Mouse (Mus musculus): Measurements from ENCODE around the gene Atp5j.
A peak's percentile ranks its signal among the peaks of the same experiment; 100 is the strongest.

Atp5j gene

GRCm38 (mm10) chr16:84835441-84835822, at the start of gene Atp5j:
Gene Atp5j, minus strand, starts transcription at chr16:84835625.
- no peaks in the 10 kb centered on the region for H3K9me3 ChIP-seq (ENCODE audit: low read length)
- H3K27me3 ChIP-seq (ENCODE audit: insufficient read depth, low read length): no peaks in the 10 kb centered on the region
- TF ChIP-seq NANOG (IDR thresholded peaks at IDR 0.05; ENCODE audit: borderline replicate concordance, low read length): no peak
- no peak for TF ChIP-seq POU5F1 (IDR thresholded peaks at IDR 0.05; ENCODE audit: borderline replicate concordance, low read length)
- no peak for TF ChIP-seq CTCF (conservative IDR thresholded peaks at IDR 0.05; ENCODE audit: low read length)
- H3K4me3 ChIP-seq (replicated peaks; ENCODE audit: low read length): peak within 1 kb of the TSS; percentile 98
- peaks cover 67% of the 10 kb centered on the region for H3K36me3 ChIP-seq (ENCODE audit: insufficient read depth, low read length)
- H3K4me1 ChIP-seq (replicated peaks; ENCODE audit: low read depth, low read length): peaks cover 58% of the 10 kb centered on the region

GRCm38 (mm10) chr16:84884572-84884971, 49.1 kb upstream of the Atp5j start:
- Histone ChIP-seq H3K4me3 (replicated peaks; ENCODE audit: low read length) (no peak overlapping the region), H3K27me3 (ENCODE audit: insufficient read depth, low read length) (no peaks in the 10 kb centered on the region), H3K36me3 (ENCODE audit: insufficient read depth, low read length) (no peaks in the 10 kb centered on the region), H3K9me3 (ENCODE audit: low read length) (no peaks in the 10 kb centered on the region), H3K4me1 (replicated peaks; ENCODE audit: low read depth, low read length) (no peaks in the 10 kb centered on the region)
- TF ChIP-seq CTCF (conservative IDR thresholded peaks at IDR 0.05; ENCODE audit: low read length) (no peak), POU5F1 (IDR thresholded peaks at IDR 0.05; ENCODE audit: borderline replicate concordance, low read length) (no peak), NANOG (IDR thresholded peaks at IDR 0.05; ENCODE audit: borderline replicate concordance, low read length) (no peak)

- Histone ChIP-seq H3K36me3 (ENCODE audit: insufficient read depth, low read length) (no peaks in the 10 kb centered on the region), H3K4me3 (replicated peaks; ENCODE audit: low read length) (no peak overlapping the region), H3K9me3 (ENCODE audit: low read length) (no peaks in the 10 kb centered on the region), H3K4me1 (replicated peaks; ENCODE audit: low read depth, low read length) (no peaks in the 10 kb centered on the region), H3K27me3 (ENCODE audit: insufficient read depth, low read length) (no peaks in the 10 kb centered on the region)
- TF ChIP-seq CTCF (conservative IDR thresholded peaks at IDR 0.05; ENCODE audit: low read length) (no peak), POU5F1 (IDR thresholded peaks at IDR 0.05; ENCODE audit: borderline replicate concordance, low read length) (no peak), NANOG (IDR thresholded peaks at IDR 0.05; ENCODE audit: borderline replicate concordance, low read length) (no peak)
Observed at GRCm38 (mm10) chr16:84881754-84882321, 46.4 kb upstream of the Atp5j start.

- Histone ChIP-seq H3K27me3 (ENCODE audit: insufficient read depth, low read length) (no peaks in the 10 kb centered on the region), H3K36me3 (ENCODE audit: insufficient read depth, low read length) (no peaks in the 10 kb centered on the region), H3K9me3 (ENCODE audit: low read length) (no peaks in the 10 kb centered on the region), H3K4me1 (replicated peaks; ENCODE audit: low read depth, low read length) (no peaks in the 10 kb centered on the region), H3K4me3 (replicated peaks; ENCODE audit: low read length) (no peak overlapping the region)
- no peak for TF ChIP-seq POU5F1 (IDR thresholded peaks at IDR 0.05; ENCODE audit: borderline replicate concordance, low read length)
- no peak for TF ChIP-seq NANOG (IDR thresholded peaks at IDR 0.05; ENCODE audit: borderline replicate concordance, low read length)
- no peak for TF ChIP-seq CTCF (conservative IDR thresholded peaks at IDR 0.05; ENCODE audit: low read length)
Observed at GRCm38 (mm10) chr16:84881168-84881567, 45.7 kb upstream of the Atp5j start.

- Histone ChIP-seq H3K4me3 (replicated peaks; ENCODE audit: low read length) (no peak overlapping the region), H3K4me1 (replicated peaks; ENCODE audit: low read depth, low read length) (peaks cover 5% of the 10 kb centered on the region; the same call in 1 of the 2 replicates), H3K27me3 (ENCODE audit: insufficient read depth, low read length) (no peaks in the 10 kb centered on the region), H3K36me3 (ENCODE audit: insufficient read depth, low read length) (no peaks in the 10 kb centered on the region), H3K9me3 (ENCODE audit: low read length) (no peaks in the 10 kb centered on the region)
- TF ChIP-seq NANOG (IDR thresholded peaks at IDR 0.05; ENCODE audit: borderline replicate concordance, low read length): no peak
- peak; percentile 98 for TF ChIP-seq CTCF (conservative IDR thresholded peaks at IDR 0.05; ENCODE audit: low read length)
Observed at GRCm38 (mm10) chr16:84879146-84879545, 43.7 kb upstream of the Atp5j start.

- Histone ChIP-seq H3K4me1 (replicated peaks; ENCODE audit: low read depth, low read length) (peaks cover 5% of the 10 kb centered on the region; the same call in 1 of the 2 replicates), H3K4me3 (replicated peaks; ENCODE audit: low read length) (no peak overlapping the region), H3K9me3 (ENCODE audit: low read length) (no peaks in the 10 kb centered on the region), H3K27me3 (ENCODE audit: insufficient read depth, low read length) (no peaks in the 10 kb centered on the region), H3K36me3 (ENCODE audit: insufficient read depth, low read length) (no peaks in the 10 kb centered on the region)
- no peak for TF ChIP-seq POU5F1 (IDR thresholded peaks at IDR 0.05; ENCODE audit: borderline replicate concordance, low read length)
- no peak for TF ChIP-seq NANOG (IDR thresholded peaks at IDR 0.05; ENCODE audit: borderline replicate concordance, low read length)
- TF ChIP-seq CTCF (conservative IDR thresholded peaks at IDR 0.05; ENCODE audit: low read length): no peak
Observed at GRCm38 (mm10) chr16:84876082-84876481, 40.7 kb upstream of the Atp5j start.

GRCm38 (mm10) chr16:84875718-84876035, 40.3 kb upstream of the Atp5j start:
- no peaks in the 10 kb centered on the region for H3K36me3 ChIP-seq (ENCODE audit: insufficient read depth, low read length)
- H3K4me3 ChIP-seq (replicated peaks; ENCODE audit: low read length): no peak overlapping the region
- peaks cover 5% of the 10 kb centered on the region; the same call in 1 of the 2 replicates for H3K4me1 ChIP-seq (replicated peaks; ENCODE audit: low read depth, low read length)
- H3K9me3 ChIP-seq (ENCODE audit: low read length): no peaks in the 10 kb centered on the region
- H3K27me3 ChIP-seq (ENCODE audit: insufficient read depth, low read length): no peaks in the 10 kb centered on the region
- TF ChIP-seq NANOG (IDR thresholded peaks at IDR 0.05; ENCODE audit: borderline replicate concordance, low read length): no peak
- TF ChIP-seq POU5F1 (IDR thresholded peaks at IDR 0.05; ENCODE audit: borderline replicate concordance, low read length): no peak
- TF ChIP-seq CTCF (conservative IDR thresholded peaks at IDR 0.05; ENCODE audit: low read length): no peak

- TF ChIP-seq NANOG (IDR thresholded peaks at IDR 0.05; ENCODE audit: borderline replicate concordance, low read length) (no peak), POU5F1 (IDR thresholded peaks at IDR 0.05; ENCODE audit: borderline replicate concordance, low read length) (no peak), CTCF (conservative IDR thresholded peaks at IDR 0.05; ENCODE audit: low read length) (no peak)
- Histone ChIP-seq H3K4me3 (replicated peaks; ENCODE audit: low read length) (no peak overlapping the region), H3K4me1 (replicated peaks; ENCODE audit: low read depth, low read length) (peaks cover 5% of the 10 kb centered on the region; the same call in 1 of the 2 replicates), H3K36me3 (ENCODE audit: insufficient read depth, low read length) (no peaks in the 10 kb centered on the region), H3K9me3 (ENCODE audit: low read length) (no peaks in the 10 kb centered on the region), H3K27me3 (ENCODE audit: insufficient read depth, low read length) (no peaks in the 10 kb centered on the region)
Observed at GRCm38 (mm10) chr16:84875012-84875717, 39.7 kb upstream of the Atp5j start.
